Mouse (Mus musculus): Measurements from ENCODE around the gene Cables2. TPM values are rescaled to one million over a fixed set of nuclear protein-coding genes. Genes with fewer than 3 reads are reported as not detected.

Cables2 gene
- polyA plus RNA-seq, 1 experiment = 10.3 TPM

- Histone ChIP-seq H3K4me1 (ENCODE audit: control insufficient read depth, insufficient read depth, low read length) (no peaks in the 10 kb centered on the region), H3K27ac (ENCODE audit: insufficient read depth, low read depth, low read length) (no peak overlapping the region), H3K4me3 (ENCODE audit: insufficient read depth, low read length) (no peak overlapping the region)
- TF ChIP-seq POLR2A (IDR thresholded peaks at IDR 0.05; ENCODE audit: borderline replicate concordance, low read depth, low read length) (no peak), CTCF (IDR thresholded peaks at IDR 0.05; ENCODE audit: low read depth, low read length) (no peak)
Observed at GRCm38 (mm10) chr2:180247916-180248315, 25.4 kb downstream of the Cables2 start.

GRCm38 (mm10) chr2:180243108-180243507 is 30.2 kb downstream of the Cables2 start:
- Histone ChIP-seq H3K4me3 (ENCODE audit: insufficient read depth, low read length) (no peak overlapping the region), H3K27ac (ENCODE audit: insufficient read depth, low read depth, low read length) (no peak overlapping the region), H3K4me1 (ENCODE audit: control insufficient read depth, insufficient read depth, low read length) (no peaks in the 10 kb centered on the region)
- TF ChIP-seq POLR2A (IDR thresholded peaks at IDR 0.05; ENCODE audit: borderline replicate concordance, low read depth, low read length) (no peak), CTCF (IDR thresholded peaks at IDR 0.05; ENCODE audit: low read depth, low read length) (no peak)

GRCm38 (mm10) chr2:180238591-180238990 is 34.7 kb downstream of the Cables2 start:
- no peak for TF ChIP-seq CTCF (IDR thresholded peaks at IDR 0.05; ENCODE audit: low read depth, low read length)
- TF ChIP-seq POLR2A (IDR thresholded peaks at IDR 0.05; ENCODE audit: borderline replicate concordance, low read depth, low read length) = no peak
- no peak overlapping the region for H3K4me3 ChIP-seq (ENCODE audit: insufficient read depth, low read length)
- no peak overlapping the region for H3K27ac ChIP-seq (ENCODE audit: insufficient read depth, low read depth, low read length)
- H3K4me1 ChIP-seq (ENCODE audit: control insufficient read depth, insufficient read depth, low read length) = no peaks in the 10 kb centered on the region

- Histone ChIP-seq H3K4me3 (ENCODE audit: insufficient read depth, low read length) (no peak overlapping the region), H3K27ac (ENCODE audit: insufficient read depth, low read depth, low read length) (no peak overlapping the region), H3K4me1 (ENCODE audit: control insufficient read depth, insufficient read depth, low read length) (no peaks in the 10 kb centered on the region)
- TF ChIP-seq CTCF (IDR thresholded peaks at IDR 0.05; ENCODE audit: low read depth, low read length) (no peak), POLR2A (IDR thresholded peaks at IDR 0.05; ENCODE audit: borderline replicate concordance, low read depth, low read length) (no peak)
Observed at GRCm38 (mm10) chr2:180237601-180238345, 35.5 kb downstream of the Cables2 start.

- H3K4me1 ChIP-seq (ENCODE audit: control insufficient read depth, insufficient read depth, low read length) = no peaks in the 10 kb centered on the region
- H3K27ac ChIP-seq (ENCODE audit: insufficient read depth, low read depth, low read length) = no peak overlapping the region
- H3K4me3 ChIP-seq (ENCODE audit: insufficient read depth, low read length) = no peak overlapping the region
- TF ChIP-seq CTCF (IDR thresholded peaks at IDR 0.05; ENCODE audit: low read depth, low read length) = no peak
Observed at GRCm38 (mm10) chr2:180236930-180237329, 36.4 kb downstream of the Cables2 start.

GRCm38 (mm10) chr2:180236500-180236899 is 36.8 kb downstream of the Cables2 start:
- TF ChIP-seq CTCF (IDR thresholded peaks at IDR 0.05; ENCODE audit: low read depth, low read length) = no peak
- no peak for TF ChIP-seq POLR2A (IDR thresholded peaks at IDR 0.05; ENCODE audit: borderline replicate concordance, low read depth, low read length)
- Histone ChIP-seq H3K27ac (ENCODE audit: insufficient read depth, low read depth, low read length) (no peak overlapping the region), H3K4me3 (ENCODE audit: insufficient read depth, low read length) (no peak overlapping the region)

GRCm38 (mm10) chr2:180235788-180236187 is 37.5 kb downstream of the Cables2 start:
- Histone ChIP-seq H3K4me3 (ENCODE audit: insufficient read depth, low read length) (no peak overlapping the region), H3K27ac (ENCODE audit: insufficient read depth, low read depth, low read length) (no peak overlapping the region), H3K4me1 (ENCODE audit: control insufficient read depth, insufficient read depth, low read length) (no peaks in the 10 kb centered on the region)
- TF ChIP-seq POLR2A (IDR thresholded peaks at IDR 0.05; ENCODE audit: borderline replicate concordance, low read depth, low read length) (no peak), CTCF (IDR thresholded peaks at IDR 0.05; ENCODE audit: low read depth, low read length) (no peak)

More at GRCm38 (mm10) chr2:180236500-180236899, 36.8 kb downstream of the Cables2 start:
- no peaks in the 10 kb centered on the region for H3K4me1 ChIP-seq (ENCODE audit: control insufficient read depth, insufficient read depth, low read length)

GRCm38 (mm10) chr2:180234980-180235379 is 38.3 kb downstream of the Cables2 start:
- no peak for TF ChIP-seq CTCF (IDR thresholded peaks at IDR 0.05; ENCODE audit: low read depth, low read length)
- TF ChIP-seq POLR2A (IDR thresholded peaks at IDR 0.05; ENCODE audit: borderline replicate concordance, low read depth, low read length) = no peak

GRCm38 (mm10) chr2:180234353-180234752 is 38.9 kb downstream of the Cables2 start:
- H3K4me1 ChIP-seq (ENCODE audit: control insufficient read depth, insufficient read depth, low read length) = no peaks in the 10 kb centered on the region
- no peak overlapping the region for H3K27ac ChIP-seq (ENCODE audit: insufficient read depth, low read depth, low read length)
- TF ChIP-seq POLR2A (IDR thresholded peaks at IDR 0.05; ENCODE audit: borderline replicate concordance, low read depth, low read length) (no peak), CTCF (IDR thresholded peaks at IDR 0.05; ENCODE audit: low read depth, low read length) (no peak)

More at GRCm38 (mm10) chr2:180234980-180235379, 38.3 kb downstream of the Cables2 start:
- Histone ChIP-seq H3K27ac (ENCODE audit: insufficient read depth, low read depth, low read length) (no peak overlapping the region), H3K4me3 (ENCODE audit: insufficient read depth, low read length) (no peak overlapping the region), H3K4me1 (ENCODE audit: control insufficient read depth, insufficient read depth, low read length) (no peaks in the 10 kb centered on the region)

GRCm38 (mm10) chr2:180233101-180233904 is 40.0 kb downstream of the Cables2 start:
- TF ChIP-seq POLR2A (IDR thresholded peaks at IDR 0.05; ENCODE audit: borderline replicate concordance, low read depth, low read length) (no peak), CTCF (IDR thresholded peaks at IDR 0.05; ENCODE audit: low read depth, low read length) (no peak)
- Histone ChIP-seq H3K4me3 (ENCODE audit: insufficient read depth, low read length) (no peak overlapping the region), H3K4me1 (ENCODE audit: control insufficient read depth, insufficient read depth, low read length) (no peaks in the 10 kb centered on the region), H3K27ac (ENCODE audit: insufficient read depth, low read depth, low read length) (no peak overlapping the region)

More at GRCm38 (mm10) chr2:180234353-180234752, 38.9 kb downstream of the Cables2 start:
- no peak overlapping the region for H3K4me3 ChIP-seq (ENCODE audit: insufficient read depth, low read length)
